Mouse (Mus musculus) limb, embryonic 15.5 days (tissue): ENCODE measurements around the gene Rnaset2b. TPM values are rescaled to one million over a fixed set of nuclear protein-coding genes. Genes with fewer than 3 reads are reported as not detected.
"Not testable (repeated sequence)": the region's sequence is repeated elsewhere in the genome, so short reads cannot be mapped to it uniquely, and the experiment has no call there.

Experiments
- ATAC-seq: fragments of 200-750 bp; cut with Nextera tagmentation; 2 replicates; pipeline ENCODE4 v1.8.0; 2017; ENCODE audit warnings: low read depth, moderate TSS enrichment; ENCODE audit not compliant: insufficient number of reproducible peaks, low FRiP score, low TSS enrichment
- H3K27ac ChIP-seq: fragments of 300-500 bp; sonication (generic); 2 replicates; pipeline ENCODE4 v1.5.1; 2015; ENCODE audit warnings: moderate library complexity, mild to moderate bottlenecking, inconsistent platforms
- H3K27me3 ChIP-seq: fragments of 300-500 bp; sonication (generic); 2 replicates; pipeline ENCODE4 v1.6.1; 2015; ENCODE audit warnings: inconsistent platforms
- H3K36me3 ChIP-seq: fragments of 300-500 bp; sonication (generic); 2 replicates; pipeline ENCODE4 v1.6.1; 2015; ENCODE audit warnings: inconsistent platforms
- H3K4me1 ChIP-seq: fragments of 300-500 bp; sonication (generic); 2 replicates; pipeline ENCODE4 v1.6.1; 2015; ENCODE audit warnings: inconsistent platforms
- H3K4me2 ChIP-seq: fragments of 300-500 bp; sonication (generic); 2 replicates; pipeline ENCODE4 v1.6.1; 2015; ENCODE audit warnings: mild to moderate bottlenecking, inconsistent platforms
- H3K4me3 ChIP-seq: fragments of 300-500 bp; sonication (generic); 2 replicates; pipeline ENCODE4 v1.5.1; 2015; ENCODE audit warnings: mild to moderate bottlenecking, inconsistent platforms
- H3K9ac ChIP-seq: fragments of 300-500 bp; sonication (generic); 2 replicates; pipeline ENCODE4 v1.6.1; 2015; ENCODE audit warnings: inconsistent platforms
- H3K9me3 ChIP-seq: fragments of 300-500 bp; sonication (generic); 2 replicates; pipeline ENCODE4 v1.6.1; 2016; ENCODE audit warnings: inconsistent platforms
- WGBS: fragments of 180-500 bp; shearing (Covaris S2); methylation state at CpG from one replicate; pipeline ENCODE4 v1.1.7; 2015; 5-methylcytosine and 5-hydroxymethylcytosine counted together
- polyA plus RNA-seq: library from polyadenylated mRNA; unstranded; fragments of >200 nt; fragmentation: Nextera tagmentation; extraction: Ambion mirVana; gene quantifications from 2 replicates; pipeline ENCODE4 v1.2.1, GENCODE M21; 2015

Rnaset2b gene
- polyA plus RNA-seq, 1 experiment from 2014 or later = 171 TPM

DNA sequence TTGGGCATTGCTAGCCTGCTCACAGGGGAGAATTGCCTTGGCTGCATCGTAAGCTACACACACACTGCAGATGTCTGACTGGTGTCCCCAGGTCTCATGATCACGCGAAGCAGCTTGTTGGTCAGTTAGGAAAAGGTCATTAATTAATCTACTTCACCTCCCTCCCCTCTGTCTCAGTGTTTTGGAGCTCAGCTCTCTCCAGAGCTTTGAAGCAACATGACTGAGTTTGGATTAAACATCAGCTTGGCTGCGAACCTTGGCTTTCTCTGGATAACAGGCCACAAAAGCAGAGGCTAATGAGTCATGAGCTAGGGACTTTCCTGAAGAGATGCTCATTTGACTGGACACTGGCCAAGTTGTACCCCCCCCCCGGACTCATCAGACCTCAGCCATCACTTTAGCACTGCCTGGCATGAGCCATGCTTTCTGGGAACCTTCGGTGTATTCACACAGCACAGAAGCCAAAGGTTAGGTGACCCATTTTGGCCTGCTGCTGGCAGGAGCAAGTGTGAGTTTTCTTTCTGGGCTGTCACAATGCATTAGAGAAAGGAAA, 60.3 kb downstream of the Rnaset2b start:
- not testable (repeated sequence) for H3K36me3 ChIP-seq, H3K4me3 ChIP-seq, ATAC-seq, H3K27me3 ChIP-seq, H3K4me2 ChIP-seq, H3K9me3 ChIP-seq, H3K9ac ChIP-seq, H3K27ac ChIP-seq, H3K4me1 ChIP-seq
- whole genome bisulfite sequencing = 68% methylated on average over 3 of the region's 6 CpGs

DNA sequence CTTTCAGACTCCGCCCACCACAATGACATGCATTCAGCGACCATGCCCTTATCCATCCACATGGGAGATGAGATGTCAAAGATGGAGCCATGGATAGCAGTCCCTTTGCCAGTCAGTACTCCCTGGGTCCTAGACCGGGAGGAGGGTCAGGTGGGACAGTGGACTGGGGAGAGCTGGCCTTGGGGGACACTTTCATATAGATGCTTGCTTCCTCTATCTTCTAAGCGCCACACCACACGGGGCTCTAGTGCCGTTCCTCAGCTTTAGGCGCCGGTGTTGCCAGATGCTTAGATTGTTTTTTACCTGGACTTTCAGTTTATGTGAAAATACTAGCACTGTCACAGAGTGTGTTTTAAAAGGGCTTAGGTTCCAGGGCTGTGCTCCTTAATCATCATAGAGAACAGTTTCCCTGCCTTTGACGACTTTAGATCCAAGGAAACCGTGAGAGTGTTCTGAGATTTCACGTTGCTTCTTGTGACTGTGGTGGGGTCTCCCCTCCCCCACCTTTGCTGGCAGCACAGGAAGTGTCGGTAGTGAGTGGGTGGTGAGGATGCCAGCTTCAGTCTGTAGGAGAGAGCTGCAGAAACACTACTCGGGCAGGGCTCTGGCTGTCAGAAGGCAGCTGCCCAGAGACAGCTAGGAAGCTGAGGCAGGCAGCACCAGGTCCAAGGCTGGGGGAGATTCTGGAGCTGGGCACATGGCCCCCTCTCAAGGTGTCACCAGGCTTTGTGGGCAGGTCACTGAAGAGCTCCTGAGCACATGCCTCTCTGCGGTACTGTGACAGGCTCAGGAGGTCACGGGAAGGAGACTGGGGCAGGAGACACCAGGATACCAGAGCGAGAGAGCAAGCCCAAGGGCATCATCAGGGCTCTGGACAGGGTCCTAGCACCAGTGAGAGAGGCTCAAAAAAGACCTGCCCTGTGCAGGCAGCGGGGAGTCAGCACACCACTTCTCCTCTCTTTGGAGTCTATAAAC, 63.0 kb downstream of the Rnaset2b start:
- not testable (repeated sequence) for H3K4me2 ChIP-seq, H3K27me3 ChIP-seq, H3K9me3 ChIP-seq, H3K27ac ChIP-seq, H3K9ac ChIP-seq, H3K4me1 ChIP-seq, ATAC-seq, H3K36me3 ChIP-seq, H3K4me3 ChIP-seq
- 66% methylated on average over 3 of the region's 17 CpGs for WGBS

Other genes with a start within 250 kb of the Rnaset2b start
- 114 and 115 TPM in 2 replicates for gene Ezr, start 187.8 kb upstream of the Rnaset2b start, polyA plus RNA-seq
- gene Rsph3b, start 22.0 kb upstream of the Rnaset2b start, polyA plus RNA-seq = 35.7 and 42.1 TPM in 2 replicates
- gene Tagap1, start 9.5 kb upstream of the Rnaset2b start, polyA plus RNA-seq = 40.2 and 44.6 TPM in 2 replicates
- gene Gm49721, start 8.3 kb downstream of the Rnaset2b start, polyA plus RNA-seq = 0.41 TPM in 1 of 2 replicates, not detected in the other
- not detected in 2 replicates for gene Gm1604a, start 54.9 kb downstream of the Rnaset2b start, polyA plus RNA-seq
- gene Rps6ka2, start 199.5 kb downstream of the Rnaset2b start, polyA plus RNA-seq = 6.7 and 7.5 TPM in 2 replicates